Mouse (Mus musculus) ZHBTc4 (cell line): Measurements from ENCODE around the gene Lemd2.
A peak's percentile ranks its signal among the peaks of the same experiment; 100 is the strongest.

Experiments
- DNase-seq: peaks from one replicate; pipeline ENCODE4 v3.0.0-alpha.2; 2011; ENCODE audit warnings: low read depth, low spot score

Lemd2 gene

DNA sequence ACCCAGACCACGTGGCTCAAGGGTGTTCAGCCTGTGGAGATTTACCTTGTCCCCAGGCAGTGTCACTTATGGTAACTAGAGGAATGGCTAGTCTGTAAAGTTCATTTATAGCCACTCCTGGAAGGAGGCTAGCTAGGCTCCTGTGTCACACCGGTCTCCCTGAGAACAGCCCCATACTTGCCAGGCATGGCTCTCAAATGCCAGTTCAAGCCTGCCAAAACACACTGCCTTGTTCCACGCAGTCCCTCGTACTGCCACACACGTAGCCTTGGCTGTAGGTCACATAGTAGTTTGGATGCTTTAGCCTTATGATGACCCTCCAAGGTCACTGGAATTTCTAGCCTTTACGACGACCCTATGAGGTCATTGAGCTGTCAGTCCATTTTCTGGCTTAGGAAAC, 45.1 kb downstream of the Lemd2 start:
- DNase-seq = no peak

GRCm38 (mm10) chr17:27158439-27158838, 45.8 kb downstream of the Lemd2 start:
- no peak for DNase-seq

- DNase-seq = no peak
Measured at GRCm38 (mm10) chr17:27155752-27156151, 48.5 kb downstream of the Lemd2 start.

DNA sequence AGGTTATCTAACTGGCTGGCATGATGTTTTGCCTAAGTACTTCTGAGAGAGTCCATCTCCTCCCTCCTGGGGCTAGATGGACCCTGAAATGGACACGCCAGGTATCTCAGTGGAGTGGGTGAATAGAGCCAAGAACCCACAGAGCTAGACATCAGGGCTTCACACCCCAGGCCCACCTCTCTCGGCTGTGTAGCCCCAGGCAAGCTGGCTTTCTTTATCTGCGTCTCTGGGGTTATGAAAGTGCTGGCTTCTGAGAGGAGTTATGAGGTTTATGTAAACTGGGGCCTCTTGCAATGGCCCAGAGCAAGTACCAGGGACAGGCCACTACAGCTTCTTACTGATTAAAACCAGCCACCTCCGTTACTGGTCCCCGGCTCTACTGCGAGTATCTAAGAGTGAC, 49.4 kb downstream of the Lemd2 start:
- no peak for DNase-seq

DNA sequence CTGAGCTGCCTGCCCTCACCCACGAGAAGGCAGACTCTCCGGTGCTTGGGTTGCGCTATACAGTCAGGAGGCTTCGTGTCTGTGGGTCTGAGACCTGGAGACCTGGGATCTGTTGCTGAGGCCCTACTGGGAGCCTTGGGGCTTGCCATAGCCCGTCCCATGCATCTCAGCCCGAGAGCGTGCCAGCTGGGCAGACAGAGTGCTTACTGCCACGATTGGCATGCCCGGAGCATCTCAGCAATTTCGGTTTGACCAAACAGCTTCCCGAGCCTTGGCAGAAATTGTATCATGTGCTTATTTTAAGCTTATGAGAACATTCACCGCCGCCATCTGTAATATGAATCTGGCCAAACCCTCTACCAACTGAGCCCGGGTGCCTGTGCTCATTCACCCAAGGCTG, 50.0 kb downstream of the Lemd2 start:
- no peak for DNase-seq

DNA sequence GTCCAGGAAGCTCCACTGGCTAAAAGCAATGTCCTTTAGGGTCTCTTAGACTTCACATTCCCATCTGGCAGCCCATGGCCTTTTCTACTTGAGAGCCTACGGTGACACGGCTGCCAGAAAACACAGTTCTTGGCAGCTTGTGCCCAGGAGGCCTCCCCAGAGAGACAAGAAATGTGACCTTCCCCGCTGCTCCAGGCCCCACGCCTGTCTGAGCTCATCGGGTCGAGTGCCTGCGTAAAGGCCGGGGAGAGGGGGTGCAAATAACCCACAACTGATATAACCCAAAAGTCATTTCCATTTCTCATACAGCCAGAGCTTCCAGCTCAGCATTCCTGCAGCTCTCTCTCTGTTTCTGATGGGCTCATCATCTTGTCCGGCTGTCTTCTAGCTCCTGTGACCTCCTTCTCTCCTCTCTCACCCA, 50.5 kb downstream of the Lemd2 start:
- DNase-seq = no peak

DNA sequence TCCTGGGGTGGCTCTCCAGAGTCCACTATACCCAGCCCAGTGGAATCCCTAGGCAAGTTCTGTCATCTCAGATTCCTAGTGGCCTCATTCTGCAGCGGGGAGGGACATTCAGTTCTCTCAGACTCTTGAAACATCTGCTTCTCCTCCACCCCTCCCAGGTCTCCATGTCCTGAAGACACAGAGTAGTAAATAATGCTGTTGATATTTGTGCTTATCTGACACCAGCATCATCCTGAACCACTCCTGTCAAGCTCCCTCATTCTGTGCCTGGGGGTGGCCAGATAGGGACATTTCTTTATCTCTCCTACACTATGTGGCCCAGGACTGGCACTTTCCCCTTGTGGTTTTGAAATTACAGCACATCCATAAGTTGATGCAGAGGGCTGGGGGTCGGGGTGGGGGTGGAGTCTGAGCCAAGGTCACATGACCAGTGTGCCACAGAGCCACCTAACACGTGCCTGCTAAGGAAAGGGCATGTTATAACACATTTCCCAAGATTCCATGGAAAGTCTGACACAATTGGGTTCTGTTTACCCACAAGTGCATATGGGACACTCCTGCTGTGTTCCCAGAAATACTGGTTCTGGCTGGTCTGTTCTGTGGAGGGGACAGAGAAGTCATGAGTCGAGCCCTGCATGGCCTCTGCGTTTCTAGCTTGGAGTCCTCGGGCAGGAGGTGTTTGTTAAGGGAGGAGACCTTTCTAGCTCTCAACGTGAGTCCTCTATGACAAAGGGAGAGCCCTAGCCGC, 51.1 kb downstream of the Lemd2 start:
- DNase-seq = peak; percentile 43

DNA sequence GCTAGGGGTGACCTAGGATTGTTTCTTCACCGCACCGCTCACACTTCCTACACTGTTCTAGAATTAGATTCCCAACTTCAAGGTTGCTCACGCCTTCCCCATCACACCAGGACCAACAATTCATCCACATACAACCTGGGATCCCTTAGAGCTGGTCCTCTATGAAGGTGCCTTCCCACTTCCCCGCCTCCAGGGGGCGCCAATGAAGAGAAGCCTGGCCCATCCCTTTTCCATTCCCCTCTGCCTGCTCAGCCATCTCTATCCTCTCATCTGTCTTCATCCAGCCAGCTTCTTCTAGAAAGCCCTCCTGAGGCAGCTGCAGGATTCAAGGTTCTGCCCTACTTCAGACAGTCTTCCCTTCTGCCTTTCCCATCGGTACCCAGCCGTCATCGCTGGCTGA, 52.9 kb downstream of the Lemd2 start:
- DNase-seq = peak; percentile 73

GRCm38 (mm10) chr17:27150871-27151270, 53.4 kb downstream of the Lemd2 start:
- no peak for DNase-seq

- no peak for DNase-seq
Measured at GRCm38 (mm10) chr17:27146323-27146923, 57.8 kb downstream of the Lemd2 start.

DNA sequence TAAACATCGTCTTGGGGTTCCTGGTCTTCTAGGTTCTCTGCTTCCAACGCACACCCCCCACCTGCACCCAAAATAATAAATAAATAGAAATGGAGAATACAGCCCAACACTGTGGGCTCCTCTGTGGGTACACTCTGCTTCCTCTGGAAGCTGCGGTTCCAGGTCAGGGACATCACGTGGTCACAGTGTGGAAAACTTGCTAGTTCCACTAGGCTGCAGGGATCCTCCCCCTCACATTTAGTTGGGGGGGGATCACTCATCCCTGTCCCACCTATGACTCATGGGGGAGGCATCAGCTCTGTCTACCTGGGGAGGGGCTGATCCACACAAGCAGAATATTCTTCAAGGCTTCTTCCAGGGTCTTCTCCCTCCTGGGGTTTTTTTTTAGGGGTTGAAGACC, 60.1 kb downstream of the Lemd2 start:
- no peak for DNase-seq

GRCm38 (mm10) chr17:27141971-27142450, 62.3 kb downstream of the Lemd2 start:
- DNase-seq = no peak

- no peak for DNase-seq
Measured at GRCm38 (mm10) chr17:27140262-27140661, 64.0 kb downstream of the Lemd2 start.
